Comparison of ENCODE assay signal across 17 mouse cellular contexts in genomic region chr9:95255844-95256243, GRCm38 (mm10).
A peak's percentile ranks its signal among the peaks of the same experiment; 100 is the strongest.
DNase-seq lines count a peak whose midpoint lies in the region; ATAC-seq and TF ChIP-seq lines count a peak whose summit lies in the region.
"Had no signal": no experiment of that assay in that cellular context is flagged by ENCODE, and none has a peak within 500 bp of the region (broad histone marks: within the 10 kb centered on the region; RNA-seq: fewer than 3 reads in every experiment).

No protein-coding gene starts in this region.

- 90% methylated on average over 6 of the region's 6 CpGs for WGBS in forebrain, embryonic 14.5 days
- whole genome bisulfite sequencing in forebrain, embryonic 12.5 days: 92% methylated on average over 6 of the region's 6 CpGs
- 68% methylated on average over 6 of the region's 6 CpGs for WGBS in heart, postnatal 0 days
- 48% methylated on average over 6 of the region's 6 CpGs for WGBS in lung, embryonic 14.5 days

- H3K4me1 ChIP-seq in forebrain, embryonic 14.5 days (ENCODE audit: control insufficient read depth, insufficient read depth, low read length): no peaks in the 10 kb centered on the region
- H3K4me1 ChIP-seq in forebrain, embryonic 12.5 days: no peaks in the 10 kb centered on the region
- H3K4me1 ChIP-seq in heart, postnatal 0 days (ENCODE audit: control insufficient read depth, insufficient read depth): 0 out of 2 replicates have a peak, but pooled peaks cover 6% of the 10 kb centered on the region
- 0 out of 2 replicates have a peak, but pooled peaks cover 3% of the 10 kb centered on the region for H3K4me1 ChIP-seq in lung, embryonic 14.5 days (ENCODE audit: insufficient read depth)
- H3K4me1 ChIP-seq: embryonic facial prominence, embryonic 10.5 days; hindbrain, embryonic 12.5 days had no signal

- peak; percentile 27 for DNase-seq in forebrain, embryonic 14.5 days (ENCODE audit: low spot score)
- no peak for DNase-seq in heart, postnatal 0 days (ENCODE audit: low spot score)
- no peak for DNase-seq in heart, postnatal 4 days
- peak; percentile 30 for DNase-seq in lung, embryonic 14.5 days
- no peak for DNase-seq in lung, postnatal 14 days
- no peak for DNase-seq in cerebellum, adult 18-20 months
- DNase-seq: adrenal gland, postnatal 10 days; cerebellum, adult 2 months; cerebellum, postnatal 10 days; heart, adult 2 months; heart, postnatal 36 days had no signal

- no peak overlapping the region for H3K4me2 ChIP-seq in forebrain, embryonic 14.5 days (ENCODE audit: low read length)
- no peak overlapping the region for H3K4me2 ChIP-seq in forebrain, embryonic 12.5 days
- no peak overlapping the region for H3K4me2 ChIP-seq in heart, postnatal 0 days (ENCODE audit: low read depth, low read length)
- no peak overlapping the region for H3K4me2 ChIP-seq in lung, embryonic 14.5 days
- H3K4me2 ChIP-seq: hindbrain, embryonic 12.5 days had no signal

- no peaks in the 10 kb centered on the region for H3K9me3 ChIP-seq in forebrain, embryonic 14.5 days (replicated peaks; ENCODE audit: control insufficient read depth, low read length)
- no peaks in the 10 kb centered on the region for H3K9me3 ChIP-seq in forebrain, embryonic 12.5 days
- no peaks in the 10 kb centered on the region for H3K9me3 ChIP-seq in heart, postnatal 0 days (replicated peaks; ENCODE audit: control insufficient read depth, low read length)
- H3K9me3 ChIP-seq in lung, embryonic 14.5 days (ENCODE audit: low read depth, low read length): no peaks in the 10 kb centered on the region
- H3K9me3 ChIP-seq: embryonic facial prominence, embryonic 10.5 days; hindbrain, embryonic 12.5 days had no signal

- H3K36me3 ChIP-seq in forebrain, embryonic 14.5 days (ENCODE audit: control insufficient read depth, insufficient read depth, low read length): no peaks in the 10 kb centered on the region
- H3K36me3 ChIP-seq in forebrain, embryonic 12.5 days (replicated peaks): no peaks in the 10 kb centered on the region
- H3K36me3 ChIP-seq in heart, postnatal 0 days (replicated peaks; ENCODE audit: control insufficient read depth, insufficient read depth, low read length): no peaks in the 10 kb centered on the region
- H3K36me3 ChIP-seq in lung, embryonic 14.5 days (ENCODE audit: insufficient read depth): no peaks in the 10 kb centered on the region
- H3K36me3 ChIP-seq: embryonic facial prominence, embryonic 10.5 days; hindbrain, embryonic 12.5 days had no signal

- no peak for TF ChIP-seq EP300 in heart, postnatal 0 days (IDR thresholded peaks at IDR 0.05; ENCODE audit: low read depth)

- H3K27ac ChIP-seq in forebrain, embryonic 14.5 days (ENCODE audit: low read depth, low read length): no peak overlapping the region
- no peak overlapping the region for H3K27ac ChIP-seq in forebrain, embryonic 12.5 days
- H3K27ac ChIP-seq in heart, postnatal 0 days (ENCODE audit: low read depth): peak overlapping the region; percentile 82; the same call in 1 of the 2 replicates
- no peak overlapping the region for H3K27ac ChIP-seq in lung, embryonic 14.5 days (ENCODE audit: low read depth)
- H3K27ac ChIP-seq: embryonic facial prominence, embryonic 10.5 days; heart, adult 2 months; hindbrain, embryonic 12.5 days had no signal

- no peak for ATAC-seq in forebrain, embryonic 14.5 days
- no peak for ATAC-seq in forebrain, embryonic 12.5 days (ENCODE audit: low FRiP score)
- no peak for ATAC-seq in heart, postnatal 0 days (ENCODE audit: insufficient read depth, low read depth)
- no peak for ATAC-seq in lung, embryonic 14.5 days (ENCODE audit: insufficient read depth)
- ATAC-seq: hindbrain, embryonic 16.5 days; inflammation-experienced regulatory T-cells, adult 6 months; intestine, postnatal 0 days had no signal

- H3K9ac ChIP-seq in forebrain, embryonic 14.5 days (ENCODE audit: low read length): no peak overlapping the region
- no peak overlapping the region for H3K9ac ChIP-seq in forebrain, embryonic 12.5 days
- H3K9ac ChIP-seq in heart, postnatal 0 days (replicated peaks; ENCODE audit: low read depth, low read length): no peak overlapping the region
- H3K9ac ChIP-seq in lung, embryonic 14.5 days: no peak overlapping the region
- H3K9ac ChIP-seq: hindbrain, embryonic 12.5 days had no signal

- H3K27me3 ChIP-seq in forebrain, embryonic 14.5 days (replicated peaks; ENCODE audit: control insufficient read depth, insufficient read depth, low read length): no peaks in the 10 kb centered on the region
- no peaks in the 10 kb centered on the region for H3K27me3 ChIP-seq in forebrain, embryonic 12.5 days
- H3K27me3 ChIP-seq in heart, postnatal 0 days (ENCODE audit: control insufficient read depth, insufficient read depth, low read length): no peaks in the 10 kb centered on the region
- no peaks in the 10 kb centered on the region; the same call in 1 of the 2 replicates for H3K27me3 ChIP-seq in lung, embryonic 14.5 days (ENCODE audit: insufficient read depth, low read length)
- H3K27me3 ChIP-seq: hindbrain, embryonic 12.5 days had no signal

- H3K4me3 ChIP-seq in forebrain, embryonic 14.5 days (ENCODE audit: low read depth, low read length): no peak overlapping the region
- H3K4me3 ChIP-seq in forebrain, embryonic 12.5 days (replicated peaks): no peak overlapping the region
- H3K4me3 ChIP-seq in heart, postnatal 0 days (ENCODE audit: low read depth, low read length): no peak overlapping the region
- H3K4me3 ChIP-seq in lung, embryonic 14.5 days (ENCODE audit: low read depth, low read length): no peak overlapping the region
- H3K4me3 ChIP-seq: embryonic facial prominence, embryonic 10.5 days; heart, adult 2 months; hindbrain, embryonic 12.5 days had no signal

- TF ChIP-seq CTCF in heart, postnatal 0 days (IDR thresholded peaks at IDR 0.05; ENCODE audit: low read depth): no peak
- TF ChIP-seq CTCF in lung, embryonic 14.5 days (IDR thresholded peaks at IDR 0.05; ENCODE audit: low read depth): no peak

Comparison
In these comparisons a context has a peak if more than half of its experiments do, and no peak if none do; other contexts are left out.
1. DNase-seq: peak in forebrain, embryonic 14.5 days (single experiment) and lung, embryonic 14.5 days (single experiment); none in heart, postnatal 0 days (single experiment), heart, postnatal 4 days (single experiment), lung, postnatal 14 days (single experiment) and cerebellum, adult 18-20 months (0 of 2).